Mouse (Mus musculus) common myeloid progenitor, adult 5-6 weeks (primary cell): ENCODE data around the gene Hoxc8. TPM values are rescaled to one million over a fixed set of nuclear protein-coding genes. Genes with fewer than 3 reads are reported as not detected.
A peak's percentile ranks its signal among the peaks of the same experiment; 100 is the strongest.

Experiments
- ATAC-seq: replicated peaks from 2 replicates; pipeline ENCODE4 v1.8.0; 2016; ENCODE audit warnings: low read depth, mild to moderate bottlenecking, moderate TSS enrichment, inconsistent platforms; ENCODE audit not compliant: poor library complexity, severe bottlenecking
- total RNA-seq: library from RNA; stranded (forward); fragments of 200-1000, 187-1606 nt; gene quantifications from 2 replicates; pipeline ENCODE4 v1.2.3, GENCODE M21; 2017

The Hoxc8 gene
- total RNA-seq, 1 experiment from 2014 or later: not detected

- no peak for ATAC-seq
These were observed 11.7 kb downstream of the Hoxc8 start for GRCm38 (mm10) chr15:103002156-103002555.

GRCm38 (mm10) chr15:103002821-103003448 is 12.5 kb downstream of the Hoxc8 start:
- no peak for ATAC-seq

- ATAC-seq: no peak
These were observed 14.9 kb downstream of the Hoxc8 start for GRCm38 (mm10) chr15:103005308-103005707.

GRCm38 (mm10) chr15:103005797-103006196 is 15.4 kb downstream of the Hoxc8 start:
- no peak for ATAC-seq

GRCm38 (mm10) chr15:103006326-103006725 is 15.9 kb downstream of the Hoxc8 start:
- ATAC-seq: no peak

- ATAC-seq: no peak
These were observed 19.1 kb downstream of the Hoxc8 start for GRCm38 (mm10) chr15:103009265-103010111.

GRCm38 (mm10) chr15:103010112-103010846 is 19.9 kb downstream of the Hoxc8 start:
- no peak for ATAC-seq

GRCm38 (mm10) chr15:103010847-103011555 is 20.6 kb downstream of the Hoxc8 start:
- ATAC-seq: no peak

GRCm38 (mm10) chr15:103011928-103012486 is 21.6 kb downstream of the Hoxc8 start:
- ATAC-seq: no peak

GRCm38 (mm10) chr15:103013238-103013984 is 23.0 kb downstream of the Hoxc8 start:
- ATAC-seq: peak; percentile 61

- no peak for ATAC-seq
These were observed 24.0 kb downstream of the Hoxc8 start for GRCm38 (mm10) chr15:103014166-103015008.

- ATAC-seq: no peak
These were observed 24.6 kb downstream of the Hoxc8 start for GRCm38 (mm10) chr15:103015009-103015399.

GRCm38 (mm10) chr15:103015406-103016166 is 25.2 kb downstream of the Hoxc8 start:
- no peak for ATAC-seq

- ATAC-seq: no peak
These were observed 28.2 kb downstream of the Hoxc8 start, which contains the start of gene Hoxc4 for GRCm38 (mm10) chr15:103018636-103019035. Gene Hoxc4, plus strand, starts transcription at chr15:103018934.

GRCm38 (mm10) chr15:103020899-103021418 is 30.6 kb downstream of the Hoxc8 start:
- no peak for ATAC-seq

- no peak for ATAC-seq
These were observed 31.1 kb downstream of the Hoxc8 start for GRCm38 (mm10) chr15:103021544-103021943.

- no peak for ATAC-seq
These were observed 33.7 kb downstream of the Hoxc8 start for GRCm38 (mm10) chr15:103024131-103024530.
